Mouse (Mus musculus) ES-E14 (cell line): ENCODE measurements around the gene Il23r. TPM values are rescaled to one million over a fixed set of nuclear protein-coding genes. Genes with fewer than 3 reads are reported as not detected.

Experiments
- DNase-seq: peaks from one replicate; pipeline ENCODE4 v3.0.0-alpha.2; 2013; ENCODE audit warnings: low read depth, low spot score
- H3K27ac ChIP-seq: 2 replicates; pipeline ENCODE4 v1.5.1; 2012; ENCODE audit warnings: low read depth, mild to moderate bottlenecking, low read length, moderate library complexity, mixed read lengths; ENCODE audit not compliant: poor library complexity, insufficient read depth, severe bottlenecking
- H3K36me3 ChIP-seq: 2 replicates; pipeline ENCODE4 v1.6.1; 2012; ENCODE audit warnings: mild to moderate bottlenecking, low read length, moderate library complexity, mixed read lengths; ENCODE audit not compliant: control insufficient read depth, poor library complexity, insufficient read depth, severe bottlenecking
- H3K4me1 ChIP-seq, 2 experiments: fragments of 150-350 bp in 1 of 2; sonication (generic) in 1 of 2; 2 replicates each; pipeline ENCODE4 v1.6.1; 2012; ENCODE audit warnings: low read length in 2 of 2, mild to moderate bottlenecking in 1 of 2, mixed read lengths in 1 of 2; ENCODE audit not compliant: control insufficient read depth in 2 of 2, insufficient read depth in 2 of 2, poor library complexity in 1 of 2
- H3K4me3 ChIP-seq, 2 experiments: fragments of 150-350 bp in 1 of 2; sonication (generic) in 1 of 2; 2 replicates each; pipeline ENCODE4 v1.5.1; 2012; ENCODE audit warnings: low read length in 2 of 2, low read depth in 1 of 2, mild to moderate bottlenecking in 1 of 2, mixed read lengths in 1 of 2; ENCODE audit not compliant: insufficient read depth in 1 of 2, poor library complexity in 1 of 2, severe bottlenecking in 1 of 2
- H3K9ac ChIP-seq: 2 replicates; pipeline ENCODE4 v1.6.1; 2012; ENCODE audit warnings: low read depth, mild to moderate bottlenecking, low read length, mixed read lengths; ENCODE audit not compliant: poor library complexity, insufficient read depth, severe bottlenecking
- H3K9me3 ChIP-seq: fragments of 150-350 bp; sonication (generic); 2 replicates; pipeline ENCODE4 v1.6.1; 2012; ENCODE audit warnings: low read depth, mild to moderate bottlenecking, low read length; ENCODE audit not compliant: control insufficient read depth, insufficient read depth
- CHD2 ChIP-seq: IDR thresholded peaks from 2 replicates; pipeline ENCODE4 v1.6.1; 2014; ENCODE audit warnings: mild to moderate bottlenecking, low read depth, low read length, inconsistent platforms
- HCFC1 ChIP-seq: IDR thresholded peaks from 2 replicates; pipeline ENCODE4 v1.6.1; 2012; ENCODE audit warnings: low read length, inconsistent platforms, borderline replicate concordance; ENCODE audit not compliant: insufficient read depth
- MAFK ChIP-seq: IDR thresholded peaks from 2 replicates; pipeline ENCODE4 v1.6.1; 2014; ENCODE audit warnings: mild to moderate bottlenecking, low read depth, low read length, inconsistent platforms; ENCODE audit not compliant: insufficient read depth
- ZC3H11A ChIP-seq: IDR thresholded peaks from 2 replicates; pipeline ENCODE4 v1.6.1; 2012; ENCODE audit warnings: low read depth, mild to moderate bottlenecking, inconsistent platforms, low read length, borderline replicate concordance
- ZNF384 ChIP-seq: IDR thresholded peaks from 2 replicates; pipeline ENCODE4 v1.6.1; 2012; ENCODE audit warnings: low read depth, low read length, inconsistent platforms
- in situ Hi-C, 2 experiments: fragments of 600-800 bp; cut with MboI; formaldehyde crosslinking; loops; one replicate each; pipeline ENCODE4 v1.15.1; 2025; ENCODE audit warnings: low sequenced_read_pairs in 2 of 2, inconsistent platforms in 1 of 2; ENCODE audit not compliant: unreplicated experiment in 2 of 2
- total RNA-seq: library from RNA; depleted of rRNA; stranded (reverse); fragments of 300-350 nt; gene quantifications from 2 replicates; pipeline ENCODE4 v1.2.3, GENCODE M21; 2012

Il23r gene
- total RNA-seq, 1 experiment = 0.09 TPM

- no peak for DNase-seq
- Histone ChIP-seq H3K9ac (no peak overlapping the region), H3K9me3 (no peaks in the 10 kb centered on the region), H3K36me3 (no peaks in the 10 kb centered on the region), H3K4me1 (no peaks in the 10 kb centered on the region), H3K27ac (no peak overlapping the region), H3K4me3 (no peak overlapping the region)
- no peak for TF ChIP-seq ZNF384
- no peak for TF ChIP-seq HCFC1
- no peak for TF ChIP-seq MAFK
- no peak for TF ChIP-seq ZC3H11A
- no peak for TF ChIP-seq CHD2
- in situ Hi-C loops = no loop called here
These were observed 75.1 kb downstream of the Il23r start for GRCm38 (mm10) chr6:67416557-67416956.

- no peaks in the 10 kb centered on the region for H3K9me3 ChIP-seq
- H3K27ac ChIP-seq = no peak overlapping the region
- no peak for DNase-seq
- no peak overlapping the region for H3K9ac ChIP-seq
- TF ChIP-seq ZC3H11A = no peak
- TF ChIP-seq CHD2 = no peak
- TF ChIP-seq ZNF384 = no peak
- TF ChIP-seq HCFC1 = no peak
- no peak for TF ChIP-seq MAFK
- no peaks in the 10 kb centered on the region for H3K4me1 ChIP-seq
- H3K36me3 ChIP-seq = no peaks in the 10 kb centered on the region
- in situ Hi-C loops = no loop called here
- H3K4me3 ChIP-seq = no peak overlapping the region
These were observed 76.4 kb downstream of the Il23r start for GRCm38 (mm10) chr6:67415276-67415675.

DNA sequence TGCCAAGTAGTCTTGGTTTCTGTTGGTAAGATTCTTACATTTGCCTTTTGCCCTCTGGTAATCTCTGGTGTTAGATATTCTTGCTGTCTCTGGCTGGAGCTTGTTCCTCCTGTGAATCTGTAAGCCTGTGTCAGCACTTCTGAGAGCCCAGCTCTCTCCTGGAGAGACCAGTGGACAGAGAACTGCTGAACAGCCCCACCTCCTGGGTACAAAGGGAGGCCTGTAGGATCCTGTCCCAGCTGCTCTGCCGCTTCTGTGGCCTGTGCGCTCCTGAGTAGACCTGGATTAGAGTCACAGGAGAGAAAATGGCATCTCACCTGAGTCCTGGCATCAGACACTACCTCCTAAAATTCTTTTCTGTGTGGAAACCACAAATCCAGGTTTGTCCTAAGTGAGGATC is 78.3 kb downstream of the Il23r start:
- no peak for DNase-seq
- H3K27ac ChIP-seq = no peak overlapping the region
- no peak overlapping the region for H3K4me3 ChIP-seq
- TF ChIP-seq ZC3H11A (no peak), MAFK (no peak), ZNF384 (no peak), HCFC1 (no peak), CHD2 (no peak)
- in situ Hi-C loops = no loop called here
- H3K9ac ChIP-seq = no peak overlapping the region
- no peaks in the 10 kb centered on the region for H3K4me1 ChIP-seq
- no peaks in the 10 kb centered on the region for H3K36me3 ChIP-seq
- no peaks in the 10 kb centered on the region for H3K9me3 ChIP-seq

DNA sequence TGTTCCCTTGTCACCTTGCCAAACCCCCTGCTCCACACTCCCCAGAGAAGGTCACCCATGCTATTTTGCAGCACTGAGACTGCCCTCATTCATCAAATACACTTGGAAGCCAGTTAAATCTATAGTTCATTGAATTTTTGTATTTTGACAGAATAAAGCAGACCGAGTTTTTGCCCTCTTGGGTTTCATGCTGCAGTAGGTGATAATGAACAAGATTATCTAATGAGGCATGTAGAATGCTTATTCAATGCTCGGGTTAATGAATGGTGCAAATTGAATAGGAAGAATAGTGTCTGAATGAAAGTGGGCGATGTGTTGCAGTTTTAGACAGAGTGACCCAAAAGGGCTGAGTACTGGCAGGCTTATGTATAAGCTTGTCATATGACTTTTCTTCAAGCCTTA is 86.4 kb downstream of the Il23r start:
- H3K9me3 ChIP-seq = no peaks in the 10 kb centered on the region
- TF ChIP-seq MAFK = no peak
- TF ChIP-seq ZC3H11A = no peak
- no peak for TF ChIP-seq CHD2
- no peak for TF ChIP-seq HCFC1
- no peak for TF ChIP-seq ZNF384
- H3K4me3 ChIP-seq = no peak overlapping the region
- in situ Hi-C loops = no loop called here
- DNase-seq = no peak
- no peak overlapping the region for H3K9ac ChIP-seq
- H3K36me3 ChIP-seq = no peaks in the 10 kb centered on the region
- H3K27ac ChIP-seq = no peak overlapping the region
- H3K4me1 ChIP-seq = no peaks in the 10 kb centered on the region

DNA sequence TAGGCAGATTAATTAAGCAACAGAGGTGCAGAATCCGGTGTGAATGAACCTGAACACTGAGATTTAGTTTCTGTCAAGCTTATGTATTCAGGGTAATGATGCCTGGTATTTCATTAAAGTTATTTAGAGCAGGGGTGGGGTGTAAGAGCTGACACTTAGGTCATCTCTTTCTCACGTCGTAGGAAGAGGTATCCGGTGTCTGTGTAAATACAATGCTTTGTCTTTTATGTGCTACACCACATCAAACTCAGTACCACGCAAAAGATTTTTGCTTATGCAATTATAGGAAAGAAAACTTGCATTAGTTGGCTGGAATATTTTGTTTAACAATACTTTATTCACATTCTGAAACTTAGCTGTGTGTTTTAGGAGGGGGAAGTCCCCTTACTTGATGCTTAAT is 92.1 kb downstream of the Il23r start:
- TF ChIP-seq CHD2 = no peak
- TF ChIP-seq ZNF384 = no peak
- no peak for TF ChIP-seq HCFC1
- no peak for TF ChIP-seq MAFK
- no peak for TF ChIP-seq ZC3H11A
- Histone ChIP-seq H3K9me3 (no peaks in the 10 kb centered on the region), H3K4me3 (no peak overlapping the region), H3K9ac (no peak overlapping the region), H3K27ac (no peak overlapping the region), H3K4me1 (no peaks in the 10 kb centered on the region), H3K36me3 (no peaks in the 10 kb centered on the region)
- no peak for DNase-seq
- in situ Hi-C loops = no loop called here
